Mouse (Mus musculus): Measurements from ENCODE around the gene Hcar2. TPM values are rescaled to one million over a fixed set of nuclear protein-coding genes. Genes with fewer than 3 reads are reported as not detected.

The Hcar2 gene
- polyA plus RNA-seq, 2 experiments from 2014 or later = not detected

- ATAC-seq = no peak
Observed at GRCm38 (mm10) chr5:123858798-123859197, 6.5 kb downstream of the Hcar2 start.

- ATAC-seq = no peak
Observed at GRCm38 (mm10) chr5:123854511-123854910, 10.8 kb downstream of the Hcar2 start.

GRCm38 (mm10) chr5:123853877-123854504 is 11.3 kb downstream of the Hcar2 start:
- ATAC-seq = no peak

GRCm38 (mm10) chr5:123851398-123851797 is 13.9 kb downstream of the Hcar2 start:
- no peak for ATAC-seq

- ATAC-seq = no peak
Observed at GRCm38 (mm10) chr5:123844316-123844715, 21.0 kb downstream of the Hcar2 start.

- no peak for ATAC-seq
Observed at GRCm38 (mm10) chr5:123843816-123844215, 21.5 kb downstream of the Hcar2 start.

GRCm38 (mm10) chr5:123842935-123843282 is 22.4 kb downstream of the Hcar2 start:
- ATAC-seq = no peak

GRCm38 (mm10) chr5:123842221-123842934 is 22.9 kb downstream of the Hcar2 start:
- no peak for ATAC-seq

- ATAC-seq = no peak
Observed at GRCm38 (mm10) chr5:123837371-123837770, 27.9 kb downstream of the Hcar2 start.

- no peak for ATAC-seq
Observed at GRCm38 (mm10) chr5:123834836-123835235, 30.5 kb downstream of the Hcar2 start.

- ATAC-seq = no peak
Observed at GRCm38 (mm10) chr5:123832309-123832708, 33.0 kb downstream of the Hcar2 start.

- ATAC-seq = no peak
Observed at GRCm38 (mm10) chr5:123827659-123828091, 37.6 kb downstream of the Hcar2 start.

- ATAC-seq = no peak
Observed at GRCm38 (mm10) chr5:123822706-123823105, 42.6 kb downstream of the Hcar2 start.

GRCm38 (mm10) chr5:123821264-123821571 is 44.1 kb downstream of the Hcar2 start:
- ATAC-seq = no peak

- ATAC-seq = no peak
Observed at GRCm38 (mm10) chr5:123820501-123821263, 44.6 kb downstream of the Hcar2 start.

- no peak for ATAC-seq
Observed at GRCm38 (mm10) chr5:123818941-123819577, 46.2 kb downstream of the Hcar2 start.

- ATAC-seq = no peak
Observed at GRCm38 (mm10) chr5:123816891-123817290, 48.4 kb downstream of the Hcar2 start.

Other genes with a start within 250 kb of the Hcar2 start
- gene Clip1, start 180.9 kb downstream of the Hcar2 start, polyA plus RNA-seq (2017; shearing (Covaris generic)) = 10 to 100 TPM; 43.3 to 49.8 TPM
- 10 to 100 TPM; 55.2 to 55.4 TPM for gene Zcchc8, start 144.4 kb downstream of the Hcar2 start, polyA plus RNA-seq (2017; shearing (Covaris generic))
- 100 to 1,000 TPM; 149 to 161 TPM for gene Rsrc2, start 116.1 kb downstream of the Hcar2 start, polyA plus RNA-seq (2017; shearing (Covaris generic))
- gene Kntc1, start 115.8 kb downstream of the Hcar2 start, polyA plus RNA-seq (2017; shearing (Covaris generic)) = 1 to 10 TPM; 5.5 to 8.9 TPM
- gene Hcar1, start 14.5 kb upstream of the Hcar2 start, polyA plus RNA-seq (2017; shearing (Covaris generic)) = not detected
- gene Denr, start 41.7 kb upstream of the Hcar2 start, polyA plus RNA-seq (2017; shearing (Covaris generic)) = 10 to 100 TPM; 81.2 to 84.6 TPM
- gene Gm43518, start 61.9 kb upstream of the Hcar2 start, polyA plus RNA-seq (2017; shearing (Covaris generic)) = 1 to 10 TPM; 3.1 to 3.7 TPM
- 1 to 10 TPM; 6.1 to 6.9 TPM for gene Ccdc62, start 65.2 kb upstream of the Hcar2 start, polyA plus RNA-seq (2017; shearing (Covaris generic))
- 10 to 100 TPM in 1 of 2 experiments, 1 to 10 TPM in 1; 9.9 to 12.9 TPM for gene Hip1r, start 108.1 kb upstream of the Hcar2 start, polyA plus RNA-seq (2017; shearing (Covaris generic))
- 10 to 100 TPM; 17.6 to 22.8 TPM for gene Vps37b, start 166.8 kb upstream of the Hcar2 start, polyA plus RNA-seq (2017; shearing (Covaris generic))
- gene Abcb9, start 230.3 kb upstream of the Hcar2 start, polyA plus RNA-seq (2017; shearing (Covaris generic)) = 10 to 100 TPM; 12.0 to 23.4 TPM
- gene Ogfod2, start 246.8 kb upstream of the Hcar2 start, polyA plus RNA-seq (2017; shearing (Covaris generic)) = 10 to 100 TPM; 16.3 to 21.2 TPM